Mouse (Mus musculus): ENCODE measurements around the gene Prkar2b. TPM values are rescaled to one million over a fixed set of nuclear protein-coding genes. Genes with fewer than 3 reads are reported as not detected.

Gene Prkar2b
- polyA plus RNA-seq, 1 experiment from 2014 or later, result 41.0 TPM

DNA sequence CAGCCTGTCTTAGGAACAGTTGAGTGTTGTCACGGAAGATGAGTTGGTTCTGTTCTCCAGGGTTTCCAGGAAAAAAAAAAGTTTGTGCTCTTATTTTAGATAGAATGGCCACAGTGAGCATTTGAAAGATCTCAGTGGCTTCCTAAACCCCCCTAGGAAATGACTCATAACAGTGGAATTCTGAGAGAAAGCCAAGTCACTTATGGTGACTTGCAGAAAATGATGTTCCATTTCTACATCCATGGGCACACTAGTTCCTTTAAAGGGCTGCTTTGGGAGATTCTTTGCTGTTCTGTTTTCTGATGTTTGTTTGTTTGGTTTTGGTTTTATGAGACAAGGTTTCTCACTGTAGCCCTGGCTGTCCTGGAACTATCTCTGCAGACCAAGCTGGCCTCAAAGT lies 34.1 kb upstream of the Prkar2b start:
- Histone ChIP-seq H3K27ac (replicated peaks; ENCODE audit: low read depth, low read length) (no peak overlapping the region), H3K9ac (ENCODE audit: low read depth, low read length) (no peak overlapping the region), H3K4me1 (ENCODE audit: control insufficient read depth, insufficient read depth, low read length) (no peaks in the 10 kb centered on the region), H3K9me3 (ENCODE audit: control insufficient read depth, low read length) (peaks cover 16% of the 10 kb centered on the region; the same call in 1 of the 2 replicates), H3K36me3 (ENCODE audit: control insufficient read depth, insufficient read depth, low read length) (no peaks in the 10 kb centered on the region), H3K4me2 (ENCODE audit: low read depth, low read length) (no peak overlapping the region), H3K27me3 (replicated peaks; ENCODE audit: control insufficient read depth, insufficient read depth, low read length) (no peaks in the 10 kb centered on the region), H3K4me3 (ENCODE audit: low read depth, low read length) (no peak overlapping the region)
- ATAC-seq (ENCODE audit: low read depth) (no peak), DNase-seq (ENCODE audit: low spot score) (no peak)
- WGBS, result 95% methylated on average over 1 of the region's 1 CpGs

DNA sequence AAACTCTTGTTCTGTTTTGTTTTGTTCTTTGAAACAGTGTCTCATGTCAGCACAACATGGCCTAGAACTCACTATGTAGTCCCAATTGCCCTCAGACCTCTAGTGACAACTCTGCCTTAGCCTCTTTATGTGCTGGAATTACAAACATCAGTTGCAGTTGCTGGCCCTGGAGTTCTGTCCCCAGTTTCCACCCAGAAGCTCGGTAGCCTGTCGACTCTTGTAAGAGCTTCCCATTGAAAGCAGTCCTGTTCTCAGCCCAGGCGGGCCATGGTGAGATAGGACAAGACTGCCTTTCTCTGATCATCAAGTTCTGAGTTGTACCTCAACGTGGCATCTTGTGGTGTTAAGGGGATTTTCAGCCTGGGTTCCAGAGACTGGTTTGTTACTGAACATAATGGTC lies 31.4 kb upstream of the Prkar2b start:
- Histone ChIP-seq H3K9ac (ENCODE audit: low read depth, low read length) (no peak overlapping the region), H3K27me3 (replicated peaks; ENCODE audit: control insufficient read depth, insufficient read depth, low read length) (no peaks in the 10 kb centered on the region), H3K4me3 (ENCODE audit: low read depth, low read length) (no peak overlapping the region), H3K9me3 (ENCODE audit: control insufficient read depth, low read length) (peaks cover 16% of the 10 kb centered on the region; the same call in 1 of the 2 replicates), H3K4me1 (ENCODE audit: control insufficient read depth, insufficient read depth, low read length) (no peaks in the 10 kb centered on the region), H3K27ac (replicated peaks; ENCODE audit: low read depth, low read length) (no peak overlapping the region), H3K36me3 (ENCODE audit: control insufficient read depth, insufficient read depth, low read length) (no peaks in the 10 kb centered on the region), H3K4me2 (ENCODE audit: low read depth, low read length) (no peak overlapping the region)
- WGBS, result 90% methylated on average over 4 of the region's 4 CpGs
- ATAC-seq (ENCODE audit: low read depth), result no peak
- DNase-seq (ENCODE audit: low spot score), result no peak

DNA sequence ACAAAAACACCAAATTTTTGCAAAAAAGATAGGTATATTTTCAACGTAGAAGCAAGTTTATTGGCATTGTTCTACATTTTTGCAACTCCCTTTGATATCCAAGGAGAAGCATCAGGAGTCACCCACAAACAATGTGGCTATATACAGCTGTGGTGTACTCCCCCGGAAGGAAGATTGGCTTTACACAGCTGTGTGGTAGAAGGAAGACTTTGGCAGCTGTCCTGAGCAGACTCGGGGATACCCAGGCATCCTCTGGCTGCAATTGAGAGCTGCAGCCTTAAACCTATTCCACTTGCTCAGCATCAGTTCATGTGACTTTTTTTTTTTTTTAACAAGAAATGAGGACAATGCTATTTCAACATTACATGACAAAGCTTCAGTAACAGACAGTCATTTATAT lies 27.5 kb upstream of the Prkar2b start:
- Histone ChIP-seq H3K27me3 (replicated peaks; ENCODE audit: control insufficient read depth, insufficient read depth, low read length) (no peaks in the 10 kb centered on the region), H3K4me3 (ENCODE audit: low read depth, low read length) (no peak overlapping the region), H3K9me3 (ENCODE audit: control insufficient read depth, low read length) (peaks cover 16% of the 10 kb centered on the region; the same call in 1 of the 2 replicates), H3K36me3 (ENCODE audit: control insufficient read depth, insufficient read depth, low read length) (no peaks in the 10 kb centered on the region), H3K4me1 (ENCODE audit: control insufficient read depth, insufficient read depth, low read length) (no peaks in the 10 kb centered on the region), H3K9ac (ENCODE audit: low read depth, low read length) (no peak overlapping the region), H3K4me2 (ENCODE audit: low read depth, low read length) (no peak overlapping the region), H3K27ac (replicated peaks; ENCODE audit: low read depth, low read length) (no peak overlapping the region)
- WGBS, result 66% methylated on average over 3 of the region's 3 CpGs
- ATAC-seq (ENCODE audit: low read depth) (no peak), DNase-seq (ENCODE audit: low spot score) (peak; percentile 17)

DNA sequence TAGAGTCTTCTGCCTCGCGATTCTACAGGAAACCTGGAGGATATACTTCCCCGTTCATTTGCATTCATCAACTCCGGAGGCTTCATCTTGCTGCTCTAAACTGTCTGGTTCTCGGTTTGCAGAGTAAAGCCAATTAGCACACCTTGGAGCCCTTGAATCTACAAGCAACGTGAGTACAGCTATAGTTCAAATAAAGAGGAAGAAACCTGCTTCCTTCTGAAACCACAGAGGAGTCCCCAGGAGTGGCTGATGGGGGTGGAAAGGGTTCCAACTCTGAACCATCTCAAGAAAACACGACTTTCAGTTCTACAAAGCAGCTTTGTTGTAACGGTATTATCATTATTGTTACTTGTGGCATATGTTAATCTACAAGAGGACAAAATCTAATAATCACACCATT lies 26.2 kb upstream of the Prkar2b start:
- no peaks in the 10 kb centered on the region for H3K4me1 ChIP-seq (ENCODE audit: control insufficient read depth, insufficient read depth, low read length)
- H3K4me3 ChIP-seq (ENCODE audit: low read depth, low read length), result no peak overlapping the region
- no peaks in the 10 kb centered on the region for H3K27me3 ChIP-seq (replicated peaks; ENCODE audit: control insufficient read depth, insufficient read depth, low read length)
- DNase-seq (ENCODE audit: low spot score) (no peak), ATAC-seq (ENCODE audit: low read depth) (no peak)
- WGBS, result 80% methylated on average over 8 of the region's 8 CpGs
- H3K27ac ChIP-seq (replicated peaks; ENCODE audit: low read depth, low read length), result no peak overlapping the region
- peaks cover 16% of the 10 kb centered on the region; the same call in 1 of the 2 replicates for H3K9me3 ChIP-seq (ENCODE audit: control insufficient read depth, low read length)
- H3K36me3 ChIP-seq (ENCODE audit: control insufficient read depth, insufficient read depth, low read length), result no peaks in the 10 kb centered on the region
- H3K4me2 ChIP-seq (ENCODE audit: low read depth, low read length), result no peak overlapping the region
- no peak overlapping the region for H3K9ac ChIP-seq (ENCODE audit: low read depth, low read length)

DNA sequence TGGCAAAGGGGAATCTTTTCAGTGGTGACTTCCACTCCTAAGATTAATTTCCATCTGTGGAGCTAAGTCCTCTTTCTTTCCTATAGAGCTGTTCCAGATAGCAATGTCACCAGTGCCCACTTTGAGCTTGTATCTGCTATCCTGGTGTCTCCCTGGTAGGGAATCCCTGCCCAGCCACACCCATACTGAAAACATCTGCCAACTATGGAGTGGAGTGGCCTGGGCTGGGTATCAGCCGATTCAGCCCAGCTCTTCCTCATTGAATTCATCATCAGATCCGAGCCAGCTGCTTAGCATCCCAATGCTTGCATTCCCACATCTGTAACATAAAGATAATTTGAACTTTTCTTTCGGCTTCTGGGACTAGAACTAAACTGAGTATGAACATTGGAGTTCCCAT lies 25.8 kb upstream of the Prkar2b start:
- Histone ChIP-seq H3K9me3 (ENCODE audit: control insufficient read depth, low read length) (peaks cover 13% of the 10 kb centered on the region; the same call in 1 of the 2 replicates), H3K27ac (replicated peaks; ENCODE audit: low read depth, low read length) (no peak overlapping the region), H3K9ac (ENCODE audit: low read depth, low read length) (no peak overlapping the region), H3K4me1 (ENCODE audit: control insufficient read depth, insufficient read depth, low read length) (no peaks in the 10 kb centered on the region), H3K4me3 (ENCODE audit: low read depth, low read length) (no peak overlapping the region), H3K36me3 (ENCODE audit: control insufficient read depth, insufficient read depth, low read length) (no peaks in the 10 kb centered on the region), H3K27me3 (replicated peaks; ENCODE audit: control insufficient read depth, insufficient read depth, low read length) (no peaks in the 10 kb centered on the region), H3K4me2 (ENCODE audit: low read depth, low read length) (no peak overlapping the region)
- ATAC-seq (ENCODE audit: low read depth), result no peak
- DNase-seq (ENCODE audit: low spot score), result no peak
- 82% methylated on average over 3 of the region's 3 CpGs for WGBS

DNA sequence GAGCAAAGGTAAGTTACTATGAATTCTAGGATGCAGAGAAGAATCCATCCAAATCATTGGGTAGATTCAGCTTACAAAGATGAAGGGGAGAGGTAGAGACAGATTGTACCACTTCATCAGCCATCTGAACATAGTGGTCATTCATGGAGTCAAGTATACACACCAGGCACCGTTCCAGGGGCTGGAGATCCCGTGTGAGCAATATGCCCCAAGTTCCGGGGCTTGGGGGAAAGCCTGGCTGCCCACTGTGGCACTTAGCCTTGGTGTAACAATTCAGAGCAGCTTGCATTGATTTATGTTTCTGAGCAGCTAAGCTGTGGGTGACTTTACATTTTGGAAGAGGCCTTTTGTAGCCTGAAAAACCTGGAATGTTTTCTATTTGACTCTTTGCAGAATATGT lies 24.8 kb upstream of the Prkar2b start:
- H3K27me3 ChIP-seq (replicated peaks; ENCODE audit: control insufficient read depth, insufficient read depth, low read length), result no peaks in the 10 kb centered on the region
- no peak for ATAC-seq (ENCODE audit: low read depth)

DNA sequence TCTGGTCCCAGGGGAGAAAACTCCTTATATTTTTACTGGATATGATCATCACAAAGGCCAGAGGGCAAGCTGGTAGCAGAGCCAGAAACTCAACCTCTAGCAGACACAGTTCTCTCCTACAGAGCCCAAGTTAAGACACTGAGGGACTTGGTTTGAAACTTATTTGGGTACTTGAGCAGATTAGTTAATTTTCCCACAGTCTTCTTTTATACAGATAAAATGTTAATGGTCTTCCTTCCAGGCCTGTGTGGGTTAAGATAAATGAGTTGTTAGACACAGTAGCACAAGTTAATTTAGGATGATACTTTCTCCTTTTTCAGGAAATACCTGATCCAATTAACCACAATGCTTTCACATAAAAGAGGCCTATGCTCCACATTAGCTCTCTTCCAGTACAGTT lies 24.1 kb upstream of the Prkar2b start:
- no peaks in the 10 kb centered on the region for H3K36me3 ChIP-seq (ENCODE audit: control insufficient read depth, insufficient read depth, low read length)
- H3K4me3 ChIP-seq (ENCODE audit: low read depth, low read length), result no peak overlapping the region
- H3K9ac ChIP-seq (ENCODE audit: low read depth, low read length), result no peak overlapping the region
- ATAC-seq (ENCODE audit: low read depth), result no peak
- no peak for DNase-seq (ENCODE audit: low spot score)
- no peaks in the 10 kb centered on the region for H3K9me3 ChIP-seq (ENCODE audit: control insufficient read depth, low read length)
- H3K4me2 ChIP-seq (ENCODE audit: low read depth, low read length), result no peak overlapping the region
- H3K4me1 ChIP-seq (ENCODE audit: control insufficient read depth, insufficient read depth, low read length), result no peaks in the 10 kb centered on the region
- H3K27ac ChIP-seq (replicated peaks; ENCODE audit: low read depth, low read length), result no peak overlapping the region
- no peaks in the 10 kb centered on the region for H3K27me3 ChIP-seq (replicated peaks; ENCODE audit: control insufficient read depth, insufficient read depth, low read length)

More for the DNA sequence above, 24.8 kb upstream of the Prkar2b start:
- Histone ChIP-seq H3K4me2 (ENCODE audit: low read depth, low read length) (no peak overlapping the region), H3K27ac (replicated peaks; ENCODE audit: low read depth, low read length) (no peak overlapping the region), H3K9ac (ENCODE audit: low read depth, low read length) (no peak overlapping the region), H3K9me3 (ENCODE audit: control insufficient read depth, low read length) (peaks cover 5% of the 10 kb centered on the region; the same call in 1 of the 2 replicates), H3K4me1 (ENCODE audit: control insufficient read depth, insufficient read depth, low read length) (no peaks in the 10 kb centered on the region), H3K4me3 (ENCODE audit: low read depth, low read length) (no peak overlapping the region), H3K36me3 (ENCODE audit: control insufficient read depth, insufficient read depth, low read length) (no peaks in the 10 kb centered on the region)
- 47% methylated on average over 3 of the region's 3 CpGs for WGBS
- no peak for DNase-seq (ENCODE audit: low spot score)

DNA sequence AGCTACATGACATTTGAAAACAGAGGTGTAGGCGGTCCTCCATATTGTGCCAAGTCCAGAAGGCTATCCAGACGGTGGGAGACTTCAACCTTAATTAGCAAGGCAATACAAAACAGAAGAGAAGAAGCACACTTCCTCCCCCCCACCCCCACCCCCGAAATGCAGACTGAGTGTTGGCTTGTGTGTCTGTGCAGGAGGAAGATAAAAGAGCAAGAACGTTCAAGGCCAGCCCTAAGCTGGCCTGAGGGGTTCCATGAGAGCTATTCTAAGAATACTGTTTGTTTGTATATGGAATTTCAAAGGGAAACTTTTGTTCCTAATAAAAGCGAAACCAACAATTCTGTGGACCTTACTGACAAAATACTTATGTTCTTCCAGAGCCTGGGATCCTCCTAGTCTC lies 23.5 kb upstream of the Prkar2b start:
- no peaks in the 10 kb centered on the region for H3K4me1 ChIP-seq (ENCODE audit: control insufficient read depth, insufficient read depth, low read length)
- no peak overlapping the region for H3K4me3 ChIP-seq (ENCODE audit: low read depth, low read length)
- ATAC-seq (ENCODE audit: low read depth), result no peak
- no peak overlapping the region for H3K9ac ChIP-seq (ENCODE audit: low read depth, low read length)
- no peak for DNase-seq (ENCODE audit: low spot score)
- no peaks in the 10 kb centered on the region for H3K9me3 ChIP-seq (ENCODE audit: control insufficient read depth, low read length)
- no peaks in the 10 kb centered on the region for H3K27me3 ChIP-seq (replicated peaks; ENCODE audit: control insufficient read depth, insufficient read depth, low read length)
- no peak overlapping the region for H3K27ac ChIP-seq (replicated peaks; ENCODE audit: low read depth, low read length)
- no peak overlapping the region for H3K4me2 ChIP-seq (ENCODE audit: low read depth, low read length)
- 46% methylated on average over 5 of the region's 5 CpGs for WGBS
- no peaks in the 10 kb centered on the region for H3K36me3 ChIP-seq (ENCODE audit: control insufficient read depth, insufficient read depth, low read length)

DNA sequence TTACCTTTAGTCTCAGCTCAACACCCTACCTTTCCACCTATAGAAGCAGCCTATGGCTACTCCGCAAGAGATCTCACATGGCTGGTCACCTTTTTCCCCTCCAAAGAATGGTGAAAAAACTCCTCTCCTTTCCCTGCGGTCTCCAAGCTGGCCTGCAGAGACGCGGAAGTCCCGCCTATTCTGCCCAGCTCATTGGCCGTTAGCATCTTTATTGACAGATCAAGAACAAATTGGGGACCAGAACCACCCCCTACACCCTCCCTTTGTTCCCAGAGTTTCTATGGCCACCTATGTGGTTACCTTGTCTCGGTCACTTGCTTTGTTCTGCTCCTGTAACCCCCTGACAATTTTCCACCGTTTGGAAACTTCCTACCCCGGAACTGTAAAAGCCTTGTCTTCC lies 19.6 kb upstream of the Prkar2b start:
- no peak for DNase-seq (ENCODE audit: low spot score)
- H3K9ac ChIP-seq (ENCODE audit: low read depth, low read length), result no peak overlapping the region
- no peak overlapping the region for H3K4me2 ChIP-seq (ENCODE audit: low read depth, low read length)
- H3K27me3 ChIP-seq (replicated peaks; ENCODE audit: control insufficient read depth, insufficient read depth, low read length), result no peaks in the 10 kb centered on the region
- no peak for ATAC-seq (ENCODE audit: low read depth)
- H3K9me3 ChIP-seq (ENCODE audit: control insufficient read depth, low read length), result no peaks in the 10 kb centered on the region
- 78% methylated on average over 9 of the region's 9 CpGs for WGBS
- no peak overlapping the region for H3K27ac ChIP-seq (replicated peaks; ENCODE audit: low read depth, low read length)
- no peaks in the 10 kb centered on the region for H3K36me3 ChIP-seq (ENCODE audit: control insufficient read depth, insufficient read depth, low read length)
- H3K4me1 ChIP-seq (ENCODE audit: control insufficient read depth, insufficient read depth, low read length), result no peaks in the 10 kb centered on the region
- H3K4me3 ChIP-seq (ENCODE audit: low read depth, low read length), result no peak overlapping the region
